Mouse (Mus musculus): Measurements from ENCODE around the gene Cmip. TPM values are rescaled to one million over a fixed set of nuclear protein-coding genes. Genes with fewer than 3 reads are reported as not detected.

Cmip gene
- total RNA-seq (2014; fragmentation: Nextera tagmentation) (40.2 and 60.7 TPM in 2 replicates), total RNA-seq (2017) (9.3 and 9.6 TPM in 2 replicates)

DNA sequence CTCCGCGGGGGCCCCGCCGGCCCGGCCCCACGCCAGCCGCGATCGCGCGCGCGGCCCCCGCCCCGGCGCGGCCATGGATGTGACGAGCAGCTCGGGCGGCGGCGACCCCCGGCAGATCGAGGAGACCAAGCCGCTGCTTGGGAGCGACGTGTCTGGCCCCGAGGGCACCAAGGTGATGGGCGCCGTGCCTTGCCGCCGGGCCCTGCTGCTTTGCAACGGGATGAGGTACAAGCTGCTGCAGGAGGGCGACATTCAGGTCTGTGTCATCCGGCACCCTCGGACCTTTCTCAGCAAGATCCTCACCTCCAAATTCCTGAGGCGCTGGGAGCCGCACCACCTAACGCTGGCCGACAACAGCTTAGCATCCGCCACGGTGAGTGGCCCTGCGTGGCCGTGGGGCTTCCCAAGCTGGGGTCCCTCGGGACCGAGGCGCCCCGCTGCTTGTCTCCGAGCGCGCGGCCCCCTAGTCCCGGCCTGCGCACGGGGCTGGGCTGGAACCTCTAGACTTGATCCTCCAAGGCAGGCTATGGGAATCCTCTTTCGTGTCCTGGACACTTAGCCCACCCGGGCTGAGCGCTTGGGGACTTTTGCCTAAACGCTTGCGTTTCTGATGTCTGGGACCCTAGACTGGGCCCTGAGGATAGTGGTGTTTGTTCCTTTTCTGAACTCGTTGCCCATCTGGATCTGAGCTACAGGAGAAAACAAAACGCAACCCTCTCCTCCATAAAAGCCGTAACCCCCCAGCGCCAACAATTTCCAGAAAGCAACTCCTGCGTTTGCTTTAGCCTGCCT is at the start of gene Cmip:
TSS of gene Cmip (plus strand) at position 36 of the 792 bp plus-strand sequence.
- no peak for ATAC-seq (replicated peaks; ENCODE audit: low FRiP score, low TSS enrichment, poor library complexity, severe bottlenecking)

DNA sequence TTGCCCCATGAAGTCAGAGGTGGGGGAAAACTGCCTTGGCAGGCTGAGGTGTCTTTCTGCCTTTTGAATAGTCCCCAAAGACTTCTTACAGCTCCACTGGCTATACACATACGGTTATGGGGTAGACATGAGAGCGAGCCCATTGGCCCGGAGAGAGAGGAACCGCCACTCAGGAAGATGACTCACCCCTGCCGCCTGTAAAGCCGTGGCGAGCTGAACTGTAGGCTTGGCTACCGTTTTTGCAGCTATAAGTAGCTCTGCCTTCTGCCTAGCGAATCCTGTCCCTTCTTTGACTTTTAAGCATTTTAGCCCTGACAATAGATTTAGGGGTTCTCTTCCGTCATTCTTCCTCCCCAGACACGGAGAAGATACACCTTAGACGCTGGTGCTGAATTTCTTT is 47.7 kb upstream of the Cmip start:
- no peak for ATAC-seq (replicated peaks; ENCODE audit: low FRiP score, low TSS enrichment, poor library complexity, severe bottlenecking)

DNA sequence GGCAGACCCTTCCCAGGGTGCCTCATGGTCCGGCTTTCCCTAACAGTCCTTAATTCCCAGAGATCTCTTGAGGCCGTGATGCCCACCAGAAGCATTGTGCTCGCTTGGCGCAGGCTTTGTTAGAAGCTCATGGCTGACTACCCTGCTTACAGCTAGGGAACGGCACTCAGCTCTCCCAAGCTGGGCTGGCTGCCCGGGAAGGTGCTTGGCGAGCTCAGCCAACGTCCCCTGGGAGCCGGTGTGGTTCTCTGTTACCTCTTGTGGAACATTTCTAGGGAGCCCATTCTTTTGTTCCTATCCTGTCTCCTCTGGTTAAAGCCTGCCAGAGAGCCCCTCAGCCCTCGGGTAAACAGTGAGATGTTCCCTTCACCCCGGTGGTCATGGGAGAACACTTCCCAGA is 44.8 kb upstream of the Cmip start:
- ATAC-seq (replicated peaks; ENCODE audit: low FRiP score, low TSS enrichment, poor library complexity, severe bottlenecking), result no peak

DNA sequence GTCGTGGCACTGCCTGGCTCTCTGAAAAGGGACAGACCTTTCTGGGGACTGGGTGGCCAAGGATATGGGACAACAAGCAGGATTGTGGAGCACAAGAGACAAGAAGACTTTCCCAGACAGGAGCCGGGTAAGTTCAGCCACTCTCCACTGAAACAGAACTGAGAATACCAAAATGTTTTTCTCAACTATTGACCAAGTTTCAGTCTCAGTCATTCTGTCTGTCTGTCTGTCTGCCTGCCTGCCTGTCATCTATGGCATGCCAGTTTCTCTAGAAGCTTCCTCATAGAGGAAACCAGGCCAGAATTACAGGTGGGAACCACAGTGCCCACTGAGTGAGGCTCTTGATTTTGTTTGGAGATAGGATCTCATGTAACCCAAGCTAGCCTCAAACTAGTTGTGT is 39.1 kb upstream of the Cmip start:
- no peak for ATAC-seq (replicated peaks; ENCODE audit: low FRiP score, low TSS enrichment, poor library complexity, severe bottlenecking)

DNA sequence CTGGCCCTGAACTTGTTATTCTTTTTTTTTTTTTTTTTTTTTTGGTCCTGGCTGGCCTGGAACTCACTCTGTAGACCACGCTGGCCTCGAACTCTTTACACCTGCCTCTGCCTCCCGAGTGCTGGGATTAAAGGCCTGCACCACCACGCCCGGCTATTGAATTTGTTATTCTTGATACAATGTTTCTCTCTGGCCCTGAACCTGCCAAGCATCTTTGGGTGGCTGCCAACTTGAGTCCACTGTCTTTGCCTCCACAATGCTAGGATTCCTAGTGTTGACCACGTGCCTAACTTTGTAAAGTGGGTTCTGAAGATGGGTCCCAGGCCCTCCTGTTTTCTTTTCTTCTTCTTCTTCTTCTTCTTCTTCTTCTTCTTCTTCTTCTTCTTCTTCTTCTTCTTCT is 34.5 kb upstream of the Cmip start:
- ATAC-seq (replicated peaks; ENCODE audit: low FRiP score, low TSS enrichment, poor library complexity, severe bottlenecking), result no peak

DNA sequence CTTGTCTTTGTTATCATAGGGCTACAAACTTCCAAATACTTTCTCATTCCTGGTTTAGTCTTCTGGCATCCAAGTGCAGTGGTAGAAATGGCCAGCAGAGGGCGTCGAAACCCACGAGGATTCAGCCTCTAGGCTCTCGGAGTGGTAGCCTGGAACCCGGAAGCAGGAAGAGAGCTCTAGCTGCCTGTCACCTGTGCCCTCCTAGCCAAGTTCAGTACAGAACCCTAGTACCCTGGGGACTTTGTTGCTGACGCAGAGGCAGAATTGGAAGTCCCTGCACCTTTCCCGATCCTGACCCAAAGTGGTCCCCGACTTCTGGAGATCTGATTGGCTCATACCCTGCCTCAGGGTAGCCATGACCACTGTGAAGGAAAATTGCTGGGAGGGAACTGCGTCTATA is 32.2 kb upstream of the Cmip start:
- peak; percentile 97 for ATAC-seq (replicated peaks; ENCODE audit: low FRiP score, low TSS enrichment, poor library complexity, severe bottlenecking)

DNA sequence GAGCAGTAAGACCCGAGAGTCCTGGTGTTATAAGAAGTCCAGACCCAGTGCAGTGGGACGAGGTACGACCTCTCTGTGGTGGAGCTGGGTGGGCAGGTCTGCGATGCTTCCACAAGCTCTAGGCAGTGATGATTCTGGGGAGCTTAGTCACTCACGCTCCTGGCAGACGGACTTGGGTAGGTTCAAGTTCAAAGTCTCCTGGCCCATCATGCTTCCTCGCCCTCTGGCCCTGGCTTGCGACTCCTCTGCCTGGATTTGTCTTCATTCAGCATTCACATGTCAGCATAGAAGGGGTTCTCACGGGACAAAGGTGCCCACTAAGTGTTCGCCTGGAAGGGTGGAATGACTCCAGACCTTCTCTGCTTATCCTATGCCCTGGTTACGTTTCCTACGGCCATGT is 30.6 kb upstream of the Cmip start:
- ATAC-seq (replicated peaks; ENCODE audit: low FRiP score, low TSS enrichment, poor library complexity, severe bottlenecking), result no peak

DNA sequence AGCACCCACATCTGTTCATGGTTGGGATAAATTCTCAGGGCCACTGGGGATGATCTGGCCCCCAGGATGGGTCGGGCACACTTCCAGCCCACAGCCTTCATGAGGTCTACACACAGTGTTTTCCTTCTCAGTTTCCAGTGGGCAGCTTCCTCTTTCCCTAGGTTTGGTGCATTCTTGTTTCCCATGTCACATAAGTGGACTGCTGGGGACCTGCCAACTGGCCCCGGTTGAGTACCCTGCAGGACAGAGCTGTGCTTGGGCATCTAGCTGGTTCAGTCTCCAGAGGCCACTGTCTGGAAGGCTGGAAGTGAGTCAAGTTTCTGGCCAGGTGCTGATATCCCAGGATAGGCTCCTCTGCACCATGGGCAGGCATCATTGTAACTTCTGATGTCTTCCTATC is 29.5 kb upstream of the Cmip start:
- no peak for ATAC-seq (replicated peaks; ENCODE audit: low FRiP score, low TSS enrichment, poor library complexity, severe bottlenecking)

DNA sequence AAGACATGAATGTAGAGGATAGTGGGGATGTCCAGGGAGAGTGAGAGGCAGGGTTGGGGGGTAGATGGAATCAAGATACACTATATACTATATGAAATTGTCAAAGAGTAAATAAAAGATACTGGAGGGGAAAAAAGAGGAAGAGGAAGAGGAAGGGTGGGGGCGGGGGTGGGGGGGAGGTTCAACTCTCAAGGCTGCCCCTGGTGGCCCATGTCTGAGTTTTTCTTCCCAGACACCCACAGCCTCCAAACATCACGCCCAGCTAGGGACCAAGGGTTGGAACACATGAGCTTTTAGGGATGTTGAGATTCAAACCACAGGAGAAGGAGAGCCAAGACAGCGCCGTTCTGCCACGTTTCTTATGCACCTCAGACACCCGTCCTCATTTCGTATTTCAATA is 23.7 kb upstream of the Cmip start:
- ATAC-seq (replicated peaks; ENCODE audit: low FRiP score, low TSS enrichment, poor library complexity, severe bottlenecking), result 0 out of 2 replicates have a peak, but pooled peaks have one; percentile 35

DNA sequence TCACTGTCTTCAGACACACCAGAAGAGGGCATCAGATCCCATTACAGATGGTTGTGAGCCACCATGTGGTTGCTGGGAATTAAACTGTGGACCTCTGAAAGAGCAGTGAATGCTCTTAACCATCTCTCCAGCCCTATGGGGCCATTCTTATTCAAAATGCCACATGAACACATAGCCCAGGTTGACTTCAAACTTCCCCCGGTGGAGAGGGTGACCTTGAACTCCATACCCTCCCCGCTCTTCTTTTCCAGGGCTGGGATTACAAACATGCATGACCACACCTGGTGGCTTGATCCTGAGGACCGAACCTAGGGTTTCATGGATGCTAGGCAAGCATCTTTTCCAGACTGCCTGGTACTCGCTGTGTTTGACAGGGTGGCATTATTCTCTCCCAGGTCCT is 20.3 kb upstream of the Cmip start:
- no peak for ATAC-seq (replicated peaks; ENCODE audit: low FRiP score, low TSS enrichment, poor library complexity, severe bottlenecking)

DNA sequence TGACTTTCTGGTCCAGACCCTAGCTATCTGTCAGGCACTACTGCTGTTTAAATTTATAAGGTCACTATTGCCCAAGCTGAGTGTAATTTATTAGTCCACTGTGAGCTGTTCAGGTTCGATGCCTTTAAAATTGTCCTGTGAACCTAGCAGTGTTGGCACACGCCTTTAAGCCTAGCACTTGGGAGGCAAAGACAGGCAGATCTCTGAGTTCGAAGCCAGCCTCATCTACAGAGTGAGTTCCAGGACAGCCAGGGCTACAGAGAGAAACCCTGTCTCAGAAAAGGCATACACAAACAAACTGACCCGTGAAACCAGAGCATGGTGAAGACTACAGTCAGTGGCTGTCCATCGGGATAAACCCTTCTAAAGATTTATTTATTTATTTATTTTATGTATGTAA is 16.5 kb upstream of the Cmip start:
- no peak for ATAC-seq (replicated peaks; ENCODE audit: low FRiP score, low TSS enrichment, poor library complexity, severe bottlenecking)

DNA sequence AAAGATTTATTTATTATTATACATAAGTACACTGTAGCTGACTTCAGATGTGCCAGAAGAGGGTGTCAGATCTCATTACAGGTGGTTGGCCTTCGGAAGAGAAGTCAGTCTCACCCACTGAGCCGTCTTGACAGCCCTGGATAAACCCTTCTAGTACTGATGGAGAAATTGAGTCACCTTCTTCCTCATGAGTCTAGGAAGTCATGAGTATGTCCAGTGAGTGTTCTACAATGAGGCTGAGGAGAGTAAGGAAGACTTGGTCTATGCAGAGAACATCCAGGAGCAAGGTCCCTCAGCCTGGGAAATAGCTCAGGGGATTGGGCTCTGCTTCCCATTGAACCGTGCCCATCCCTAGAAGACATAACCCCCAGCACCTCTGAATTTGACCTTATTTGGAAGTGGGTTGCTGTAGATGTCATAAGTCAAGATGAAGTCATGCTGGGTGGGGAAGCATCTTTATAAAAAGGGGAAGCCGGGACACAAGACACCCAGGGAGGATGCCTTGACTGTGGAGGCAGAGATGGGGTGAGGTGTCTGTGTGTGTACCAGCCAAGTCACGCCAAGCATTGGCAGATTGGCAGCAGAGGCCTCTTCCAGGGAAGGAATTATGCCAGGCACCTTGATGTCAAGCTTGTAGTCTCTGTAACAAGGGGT is 15.9 kb upstream of the Cmip start:
- no peak for ATAC-seq (replicated peaks; ENCODE audit: low FRiP score, low TSS enrichment, poor library complexity, severe bottlenecking)

DNA sequence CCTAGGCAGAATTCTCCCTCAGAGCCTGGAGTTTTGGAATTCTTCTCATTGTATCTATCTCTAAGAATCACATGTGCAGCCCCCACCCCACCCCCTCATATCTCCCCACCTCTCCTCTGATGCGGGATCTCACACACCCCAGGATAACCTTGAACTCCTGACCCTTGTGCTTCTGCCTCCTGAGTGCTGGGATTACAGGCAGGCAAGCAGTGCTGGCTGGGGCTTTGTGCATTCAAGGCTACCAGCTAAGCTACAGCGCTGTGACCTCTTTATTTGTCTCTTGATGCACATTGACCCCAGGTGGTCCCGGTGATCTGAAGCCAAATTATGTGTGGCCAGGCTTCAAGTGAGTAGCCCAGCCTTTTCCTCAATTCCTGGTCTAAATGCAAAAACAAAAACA is 15.0 kb upstream of the Cmip start:
- ATAC-seq (replicated peaks; ENCODE audit: low FRiP score, low TSS enrichment, poor library complexity, severe bottlenecking), result no peak

DNA sequence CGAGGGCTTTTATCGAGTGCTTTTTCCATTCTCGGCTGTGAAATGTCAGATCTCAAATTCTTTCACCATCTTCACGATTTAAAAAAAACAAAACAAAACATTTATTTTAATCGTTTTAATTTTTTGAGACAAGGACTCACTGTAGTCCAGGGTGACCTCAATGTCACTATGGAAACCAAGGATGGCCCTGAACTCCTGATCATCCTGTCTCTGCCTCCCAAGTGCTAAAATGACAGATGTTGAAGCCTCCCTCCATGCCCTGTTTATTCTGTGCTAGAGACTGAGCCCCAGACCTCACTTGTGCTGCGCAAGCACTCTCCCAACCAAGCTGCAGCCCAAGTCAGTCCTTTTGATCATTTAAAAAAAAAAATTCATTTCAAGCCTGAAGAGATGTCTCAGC is 14.6 kb upstream of the Cmip start:
- ATAC-seq (replicated peaks; ENCODE audit: low FRiP score, low TSS enrichment, poor library complexity, severe bottlenecking), result no peak

DNA sequence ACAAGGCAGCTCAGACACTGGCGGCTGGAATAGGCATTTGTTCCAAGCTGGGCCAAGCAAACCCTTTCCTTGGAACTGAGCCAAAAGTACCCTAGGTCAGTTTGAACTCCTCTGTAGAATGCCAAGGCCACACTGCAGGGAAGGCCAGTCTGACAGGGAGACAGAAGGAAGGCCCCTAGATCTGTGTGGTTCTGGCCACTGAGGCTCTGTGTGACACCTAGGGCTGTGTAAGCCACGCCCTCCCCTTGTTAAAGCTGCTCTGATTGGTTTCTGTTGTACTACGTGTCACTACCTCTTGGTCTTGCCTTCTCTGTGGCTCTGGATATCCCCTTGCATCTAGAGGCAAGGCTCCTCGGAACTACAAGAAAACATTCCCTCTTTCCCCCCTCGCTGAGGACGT is 12.3 kb upstream of the Cmip start:
- 0 out of 2 replicates have a peak, but pooled peaks have one; percentile 43 for ATAC-seq (replicated peaks; ENCODE audit: low FRiP score, low TSS enrichment, poor library complexity, severe bottlenecking)

DNA sequence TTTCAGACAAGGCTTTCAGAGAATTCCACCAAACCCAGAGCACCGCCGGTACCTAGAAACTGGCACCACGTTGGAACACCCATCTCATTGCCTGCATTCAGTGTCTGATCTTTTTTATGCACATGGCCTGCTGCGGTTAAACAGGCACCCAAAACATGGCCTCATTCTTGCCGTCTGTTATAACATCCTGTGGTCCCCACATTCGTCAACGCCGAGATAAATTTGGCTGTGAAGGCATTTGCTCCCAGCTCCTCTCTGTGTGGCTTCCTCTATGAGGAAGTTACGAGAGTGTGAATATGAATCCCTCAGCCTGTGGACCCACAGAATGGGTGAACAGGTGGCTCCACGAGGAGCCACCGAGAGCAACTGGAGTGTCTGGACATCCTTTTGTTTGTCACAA is 8.5 kb upstream of the Cmip start:
- ATAC-seq (replicated peaks; ENCODE audit: low FRiP score, low TSS enrichment, poor library complexity, severe bottlenecking), result peak; percentile 48; the same call in 1 of the 2 replicates

DNA sequence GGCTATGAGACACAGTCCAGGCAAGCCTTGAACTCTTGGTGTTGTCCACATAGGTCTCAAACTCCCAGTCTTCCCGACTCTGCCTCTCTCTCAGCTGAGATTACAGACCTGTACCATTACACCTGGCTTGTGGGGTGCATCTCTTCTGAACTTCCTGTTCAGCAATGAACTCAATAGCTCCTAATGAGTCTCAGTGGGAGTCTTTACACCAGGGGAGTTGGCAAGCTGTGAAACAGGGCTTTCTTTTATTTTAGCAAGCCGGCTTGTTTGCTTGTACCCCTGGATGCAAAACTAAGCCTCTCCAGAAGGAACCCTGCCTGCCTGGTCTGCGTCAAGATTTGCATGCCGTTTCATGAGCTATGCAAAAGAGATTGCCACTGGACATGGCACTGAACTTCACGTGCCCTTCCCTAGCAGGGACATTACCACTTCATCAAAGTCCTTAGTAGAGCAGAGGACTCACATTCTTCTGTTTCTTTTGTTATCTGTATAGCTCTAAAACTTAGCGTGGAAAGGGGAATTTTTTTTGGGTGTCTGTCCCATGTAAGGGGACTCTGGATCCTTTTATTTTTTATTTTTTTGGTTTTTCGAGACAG is 5.7 kb upstream of the Cmip start:
- ATAC-seq (replicated peaks; ENCODE audit: low FRiP score, low TSS enrichment, poor library complexity, severe bottlenecking), result no peak

DNA sequence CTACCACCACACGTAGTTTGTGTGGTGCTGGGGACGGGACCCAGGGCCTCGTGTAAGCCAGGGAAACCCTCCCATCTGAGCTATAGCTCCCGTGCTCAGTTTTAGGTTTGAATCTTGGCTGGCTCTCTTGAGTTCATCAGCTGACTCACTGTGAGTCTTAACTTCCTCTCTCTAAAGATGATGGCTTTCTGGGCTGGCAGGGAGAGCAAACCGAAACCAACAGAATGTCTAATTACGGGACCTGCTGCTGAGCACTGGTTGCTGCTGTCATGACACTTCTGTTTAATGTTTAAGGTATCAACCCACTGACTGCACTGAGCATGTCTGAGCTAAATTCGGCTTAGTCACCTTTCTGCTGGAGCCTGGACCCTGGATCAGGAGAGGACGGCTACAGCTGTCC is 4.2 kb upstream of the Cmip start:
- ATAC-seq (replicated peaks; ENCODE audit: low FRiP score, low TSS enrichment, poor library complexity, severe bottlenecking), result no peak

DNA sequence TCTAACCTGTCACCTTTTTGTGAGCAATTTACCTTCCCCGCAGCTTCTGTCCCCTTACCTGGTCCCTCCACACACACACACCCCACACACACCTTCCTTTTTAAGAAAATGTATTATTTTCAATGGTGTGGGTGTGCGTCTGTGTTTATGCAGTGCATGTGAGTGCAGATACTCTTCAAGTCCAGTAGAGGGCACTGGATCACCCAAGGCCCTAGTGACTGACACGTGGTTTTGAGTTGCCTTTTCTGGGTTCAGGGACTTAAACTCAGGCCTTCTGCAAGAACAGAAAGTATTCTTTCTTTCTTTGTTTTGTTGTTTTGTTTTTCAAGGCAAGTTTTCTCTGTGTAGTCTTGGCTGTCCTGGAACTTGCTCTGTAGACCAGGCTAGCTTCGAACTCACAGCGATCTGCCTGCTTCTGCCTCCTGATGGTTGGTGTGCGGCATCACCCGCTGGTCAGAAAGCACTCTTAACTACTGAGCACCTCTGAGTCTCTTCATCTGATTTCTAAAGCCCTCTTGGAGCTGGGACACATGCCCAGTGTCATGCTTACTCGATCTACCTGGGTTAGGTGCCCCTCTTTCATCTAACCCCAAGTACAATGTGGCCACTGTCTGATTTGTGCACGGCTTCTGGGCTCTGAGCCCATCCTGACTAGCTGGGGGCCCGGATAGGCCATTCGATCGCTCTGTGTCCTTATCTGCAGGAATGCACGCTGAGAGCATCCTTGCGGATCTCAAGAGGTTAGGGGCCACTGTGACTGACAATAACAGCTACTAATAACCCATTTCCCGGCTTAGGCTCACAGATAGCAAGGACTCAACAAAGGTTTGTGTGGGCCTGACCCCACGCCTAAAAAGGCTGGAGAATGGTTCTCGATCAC is 3.2 kb upstream of the Cmip start:
- peak; percentile 76 for ATAC-seq (replicated peaks; ENCODE audit: low FRiP score, low TSS enrichment, poor library complexity, severe bottlenecking)

DNA sequence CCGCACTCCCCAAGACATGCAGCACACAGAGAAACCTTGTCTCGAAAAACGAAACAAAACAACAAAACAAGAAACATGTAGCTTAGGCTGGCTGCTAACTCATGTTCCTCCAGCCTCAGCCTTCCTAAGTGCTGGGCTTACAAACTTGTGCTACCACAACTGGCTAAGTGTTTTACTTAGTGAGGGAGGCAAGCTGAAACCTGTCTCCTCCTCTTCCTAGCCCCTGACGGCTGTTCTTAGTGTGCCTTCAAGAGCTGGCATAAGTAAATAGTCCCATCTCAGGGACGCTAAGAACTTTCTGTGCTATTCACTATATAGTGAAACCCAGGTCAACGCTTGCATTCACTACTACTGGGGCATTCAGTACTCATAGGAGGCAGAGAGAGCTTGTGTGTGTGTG is 2.4 kb upstream of the Cmip start:
- ATAC-seq (replicated peaks; ENCODE audit: low FRiP score, low TSS enrichment, poor library complexity, severe bottlenecking), result no peak
